Mouse (Mus musculus): ENCODE results near the gene Tcp10a. TPM values are rescaled to one million over a fixed set of nuclear protein-coding genes. Genes with fewer than 3 reads are reported as not detected.
"Not testable (repeated sequence)": the region's sequence is repeated elsewhere in the genome, so short reads cannot be mapped to it uniquely, and the experiment has no call there.

Tcp10a gene
- not detected in 2 replicates for polyA plus RNA-seq (2015; fragmentation: Nextera tagmentation; extraction: Ambion mirVana)

DNA sequence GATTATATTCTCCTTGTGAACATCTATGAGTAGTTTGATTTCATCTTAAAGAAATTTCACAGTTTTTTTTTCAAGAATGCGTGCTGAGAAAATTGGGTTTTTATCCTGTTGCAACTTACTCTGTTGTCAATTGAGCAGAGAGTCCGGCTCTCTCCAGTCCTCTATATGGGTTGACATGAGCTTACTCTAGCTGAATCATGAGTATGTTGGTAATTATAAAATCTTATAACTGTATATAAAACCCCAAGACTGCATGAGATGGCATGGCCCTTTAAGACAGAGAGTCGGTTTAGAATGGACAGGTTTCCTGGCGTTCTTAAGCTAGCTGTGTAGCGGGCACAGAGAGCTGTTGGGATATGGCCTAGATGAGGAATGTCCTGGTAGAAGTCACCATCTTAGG, at the start of gene Tcp10a:
Gene Tcp10a (plus strand): TSS at position 301 of the 400 bp plus-strand sequence.
- H3K9ac ChIP-seq (ENCODE audit: low read depth, low read length); H3K9me3 ChIP-seq (replicated peaks; ENCODE audit: control insufficient read depth, low read length); H3K27me3 ChIP-seq (ENCODE audit: control insufficient read depth, insufficient read depth, low read depth, low read length); H3K4me3 ChIP-seq (ENCODE audit: low read depth, low read length); H3K27ac ChIP-seq (ENCODE audit: low read length); H3K36me3 ChIP-seq (ENCODE audit: control insufficient read depth, insufficient read depth); ATAC-seq (ENCODE audit: low read depth); H3K4me2 ChIP-seq (ENCODE audit: low read depth, low read length); H3K4me1 ChIP-seq (ENCODE audit: control insufficient read depth, low read depth, low read length): not testable (repeated sequence)
- 74% methylated on average over 3 of the region's 5 CpGs for WGBS (ENCODE audit: insufficient replicate concordance)

DNA sequence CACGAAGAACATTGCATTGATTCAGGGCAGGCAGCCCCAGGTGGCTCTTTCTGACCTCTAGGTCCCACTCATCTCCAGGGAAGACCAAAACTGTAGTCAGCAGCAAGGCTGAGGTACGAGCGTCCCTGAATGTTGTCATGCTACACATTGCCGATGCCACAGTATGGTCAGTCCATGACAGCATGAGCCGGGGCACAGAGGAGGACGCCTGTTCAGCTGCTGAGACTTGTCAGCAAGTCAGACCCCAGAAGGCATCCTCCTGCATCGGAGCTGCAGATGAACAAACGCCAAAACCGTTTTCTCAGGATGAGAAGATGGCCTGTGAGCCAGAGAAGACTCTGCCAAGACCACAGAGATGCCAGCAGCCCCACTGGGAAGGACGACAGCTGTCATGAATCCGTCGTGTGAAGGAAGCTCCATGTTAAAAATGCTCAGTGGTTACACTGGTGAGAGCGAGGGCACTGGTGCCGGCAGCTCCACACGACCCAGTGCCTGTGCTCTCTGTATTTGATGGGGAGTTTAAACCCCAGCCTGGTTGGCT, 45.7 kb upstream of the Tcp10a start:
- Histone ChIP-seq H3K4me3 (ENCODE audit: low read depth, low read length) (no peak overlapping the region), H3K9me3 (replicated peaks; ENCODE audit: control insufficient read depth, low read length) (no peaks in the 10 kb centered on the region), H3K9ac (ENCODE audit: low read depth, low read length) (no peak overlapping the region), H3K4me2 (ENCODE audit: low read depth, low read length) (no peak overlapping the region), H3K4me1 (ENCODE audit: control insufficient read depth, low read depth, low read length) (no peaks in the 10 kb centered on the region), H3K27me3 (ENCODE audit: control insufficient read depth, insufficient read depth, low read depth, low read length) (no peaks in the 10 kb centered on the region), H3K36me3 (ENCODE audit: control insufficient read depth, insufficient read depth) (no peaks in the 10 kb centered on the region), H3K27ac (ENCODE audit: low read length) (no peak overlapping the region)
- ATAC-seq (ENCODE audit: low read depth): no peak
- 69% methylated on average over 15 of the region's 15 CpGs for WGBS (ENCODE audit: insufficient replicate concordance)

- 72% methylated on average over 9 of the region's 9 CpGs for WGBS (ENCODE audit: insufficient replicate concordance)
- ATAC-seq (ENCODE audit: low read depth): no peak
- Histone ChIP-seq H3K27ac (ENCODE audit: low read length) (no peak overlapping the region), H3K27me3 (ENCODE audit: control insufficient read depth, insufficient read depth, low read depth, low read length) (no peaks in the 10 kb centered on the region), H3K4me1 (ENCODE audit: control insufficient read depth, low read depth, low read length) (no peaks in the 10 kb centered on the region), H3K36me3 (ENCODE audit: control insufficient read depth, insufficient read depth) (no peaks in the 10 kb centered on the region), H3K4me2 (ENCODE audit: low read depth, low read length) (no peak overlapping the region), H3K4me3 (ENCODE audit: low read depth, low read length) (no peak overlapping the region), H3K9ac (ENCODE audit: low read depth, low read length) (no peak overlapping the region), H3K9me3 (replicated peaks; ENCODE audit: control insufficient read depth, low read length) (no peaks in the 10 kb centered on the region)
These were observed 45.2 kb upstream of the Tcp10a start for GRCm38 (mm10) chr17:7279251-7279650.

GRCm38 (mm10) chr17:7284297-7284910, 40.0 kb upstream of the Tcp10a start:
- Histone ChIP-seq H3K9me3 (replicated peaks; ENCODE audit: control insufficient read depth, low read length) (no peaks in the 10 kb centered on the region), H3K4me1 (ENCODE audit: control insufficient read depth, low read depth, low read length) (no peaks in the 10 kb centered on the region), H3K27ac (ENCODE audit: low read length) (no peak overlapping the region), H3K4me2 (ENCODE audit: low read depth, low read length) (no peak overlapping the region), H3K27me3 (ENCODE audit: control insufficient read depth, insufficient read depth, low read depth, low read length) (no peaks in the 10 kb centered on the region), H3K36me3 (ENCODE audit: control insufficient read depth, insufficient read depth) (no peaks in the 10 kb centered on the region), H3K9ac (ENCODE audit: low read depth, low read length) (no peak overlapping the region), H3K4me3 (ENCODE audit: low read depth, low read length) (no peak overlapping the region)
- no peak for ATAC-seq (ENCODE audit: low read depth)
- 70% methylated on average over 8 of the region's 8 CpGs for WGBS (ENCODE audit: insufficient replicate concordance)

GRCm38 (mm10) chr17:7285292-7285691, 39.2 kb upstream of the Tcp10a start:
- 64% methylated on average over 12 of the region's 12 CpGs for WGBS (ENCODE audit: insufficient replicate concordance)
- H3K9ac ChIP-seq (ENCODE audit: low read depth, low read length): no peak overlapping the region
- no peaks in the 10 kb centered on the region for H3K4me1 ChIP-seq (ENCODE audit: control insufficient read depth, low read depth, low read length)
- no peak for ATAC-seq (ENCODE audit: low read depth)
- no peaks in the 10 kb centered on the region for H3K36me3 ChIP-seq (ENCODE audit: control insufficient read depth, insufficient read depth)
- H3K4me2 ChIP-seq (ENCODE audit: low read depth, low read length): no peak overlapping the region
- H3K9me3 ChIP-seq (replicated peaks; ENCODE audit: control insufficient read depth, low read length): no peaks in the 10 kb centered on the region
- H3K27ac ChIP-seq (ENCODE audit: low read length): no peak overlapping the region
- no peak overlapping the region for H3K4me3 ChIP-seq (ENCODE audit: low read depth, low read length)
- no peaks in the 10 kb centered on the region for H3K27me3 ChIP-seq (ENCODE audit: control insufficient read depth, insufficient read depth, low read depth, low read length)

DNA sequence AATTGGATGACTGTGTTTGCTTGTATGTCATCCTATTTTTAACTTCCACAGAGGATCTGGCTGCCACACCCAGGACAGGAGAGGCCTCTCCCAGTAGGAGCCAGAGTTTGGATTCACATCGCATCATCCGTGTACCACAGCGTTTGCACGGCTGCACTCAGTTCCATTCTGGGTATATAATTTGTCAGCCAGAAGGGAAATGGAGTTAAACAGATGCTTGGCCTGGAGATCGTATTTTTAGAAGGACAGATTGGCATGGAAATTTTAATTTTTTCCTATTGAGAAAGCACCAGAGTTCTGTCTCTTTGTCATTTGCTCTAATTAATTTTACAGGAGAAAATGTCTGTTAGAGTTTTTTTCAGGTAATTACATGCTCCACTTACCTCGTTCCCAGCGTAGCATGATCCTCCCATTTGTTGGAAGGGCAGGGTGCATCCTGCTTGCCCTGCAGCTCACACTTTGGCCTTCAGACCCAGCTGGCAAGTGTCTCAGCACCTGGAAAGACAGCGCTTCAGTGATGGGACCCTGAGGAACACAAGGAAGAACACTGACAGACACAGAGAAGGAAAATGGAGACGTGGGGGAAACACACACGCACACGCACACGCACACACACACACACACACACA, 37.9 kb upstream of the Tcp10a start:
- Histone ChIP-seq H3K4me1 (ENCODE audit: control insufficient read depth, low read depth, low read length) (no peaks in the 10 kb centered on the region), H3K4me3 (ENCODE audit: low read depth, low read length) (no peak overlapping the region), H3K9ac (ENCODE audit: low read depth, low read length) (no peak overlapping the region), H3K36me3 (ENCODE audit: control insufficient read depth, insufficient read depth) (no peaks in the 10 kb centered on the region), H3K9me3 (replicated peaks; ENCODE audit: control insufficient read depth, low read length) (no peaks in the 10 kb centered on the region), H3K4me2 (ENCODE audit: low read depth, low read length) (no peak overlapping the region), H3K27me3 (ENCODE audit: control insufficient read depth, insufficient read depth, low read depth, low read length) (no peaks in the 10 kb centered on the region), H3K27ac (ENCODE audit: low read length) (no peak overlapping the region)
- ATAC-seq (ENCODE audit: low read depth): no peak
- WGBS (ENCODE audit: insufficient replicate concordance): 71% methylated on average over 12 of the region's 12 CpGs

DNA sequence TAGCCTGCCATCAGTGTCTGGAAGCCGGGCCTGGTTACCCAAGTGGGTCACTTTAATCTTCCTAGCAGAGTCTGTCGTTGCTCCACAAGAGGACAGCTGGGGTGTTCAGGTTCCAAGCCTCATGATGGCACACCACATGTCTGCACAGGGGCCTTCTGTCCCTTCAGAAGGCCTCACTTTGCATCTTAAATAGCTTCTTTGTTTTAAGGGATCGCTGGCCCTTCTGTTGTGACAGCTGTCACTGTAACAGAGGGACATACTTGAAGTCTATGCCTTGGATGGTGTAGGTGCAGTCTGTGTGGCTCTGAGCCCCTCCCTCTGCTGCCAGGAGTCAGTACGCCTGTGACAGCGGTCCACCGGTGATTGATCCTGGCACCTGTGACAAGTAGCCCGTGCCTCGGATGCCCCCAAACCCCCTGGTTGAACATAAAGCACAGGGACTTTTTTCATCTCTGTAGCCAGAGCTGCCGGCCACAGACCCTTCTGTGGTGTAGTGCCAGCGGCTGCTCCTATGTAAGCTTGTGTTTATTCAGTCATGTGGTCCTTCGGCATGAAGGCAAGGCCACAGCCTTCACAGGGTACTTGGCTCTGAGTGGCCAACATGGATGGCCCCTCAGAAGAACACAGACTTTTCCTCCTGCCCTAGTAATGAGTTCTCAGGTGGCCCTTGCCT, 32.3 kb upstream of the Tcp10a start:
- WGBS (ENCODE audit: insufficient replicate concordance): 78% methylated on average over 11 of the region's 11 CpGs
- Histone ChIP-seq H3K27me3 (ENCODE audit: control insufficient read depth, insufficient read depth, low read depth, low read length) (no peaks in the 10 kb centered on the region), H3K36me3 (ENCODE audit: control insufficient read depth, insufficient read depth) (no peaks in the 10 kb centered on the region), H3K9ac (ENCODE audit: low read depth, low read length) (no peak overlapping the region), H3K4me2 (ENCODE audit: low read depth, low read length) (no peak overlapping the region), H3K4me1 (ENCODE audit: control insufficient read depth, low read depth, low read length) (no peaks in the 10 kb centered on the region), H3K9me3 (replicated peaks; ENCODE audit: control insufficient read depth, low read length) (no peaks in the 10 kb centered on the region), H3K27ac (ENCODE audit: low read length) (no peak overlapping the region), H3K4me3 (ENCODE audit: low read depth, low read length) (no peak overlapping the region)
- no peak for ATAC-seq (ENCODE audit: low read depth)

DNA sequence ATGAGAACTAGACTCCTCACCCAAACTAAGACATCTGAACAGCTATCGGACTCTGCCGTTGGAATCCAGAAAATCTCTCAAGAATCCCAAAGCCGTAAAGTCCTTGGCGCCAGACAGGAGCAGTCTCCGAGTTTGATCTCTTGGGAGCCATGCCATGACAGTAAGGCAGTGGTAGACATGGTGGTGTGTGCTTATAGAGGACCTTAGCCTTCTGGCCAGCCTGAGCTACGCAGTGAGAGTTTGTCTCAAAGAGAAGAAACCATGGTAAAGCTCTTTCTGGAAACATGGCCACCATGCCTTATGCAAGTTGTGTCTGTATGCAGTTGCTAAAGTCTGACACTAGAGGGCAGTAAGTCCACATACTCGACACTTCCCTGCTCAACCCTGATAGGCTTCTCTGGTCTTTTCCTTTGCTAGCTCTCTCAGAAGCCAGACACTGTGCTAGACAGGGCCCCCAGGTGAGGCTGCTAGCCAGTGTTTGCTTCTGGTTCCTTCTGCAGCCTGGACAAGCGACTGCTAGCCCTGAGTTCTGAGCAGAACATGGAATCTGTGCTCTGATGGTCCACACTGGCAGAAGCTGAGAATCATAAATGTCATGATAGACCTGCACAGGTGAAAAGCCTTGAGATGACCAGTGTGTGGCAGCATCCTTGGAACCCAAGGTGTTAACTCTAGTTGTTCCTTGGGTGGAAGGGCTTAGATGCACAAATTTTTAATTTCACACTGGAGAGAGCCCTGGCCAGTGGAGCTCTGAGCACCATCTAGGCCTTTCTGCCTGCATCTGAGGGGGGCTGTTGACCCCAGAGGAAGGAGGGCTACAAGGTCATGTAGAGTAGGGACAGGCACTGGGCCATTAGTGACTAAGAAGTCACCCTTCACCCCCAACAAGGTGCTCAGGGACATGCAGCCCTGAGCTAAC, 17.9 kb upstream of the Tcp10a start:
- not testable (repeated sequence) for H3K27me3 ChIP-seq (ENCODE audit: control insufficient read depth, insufficient read depth, low read depth, low read length); H3K36me3 ChIP-seq (ENCODE audit: control insufficient read depth, insufficient read depth); ATAC-seq (ENCODE audit: low read depth); H3K27ac ChIP-seq (ENCODE audit: low read length); H3K9me3 ChIP-seq (replicated peaks; ENCODE audit: control insufficient read depth, low read length); H3K4me2 ChIP-seq (ENCODE audit: low read depth, low read length); H3K4me1 ChIP-seq (ENCODE audit: control insufficient read depth, low read depth, low read length); H3K4me3 ChIP-seq (ENCODE audit: low read depth, low read length); H3K9ac ChIP-seq (ENCODE audit: low read depth, low read length)
- 49% methylated on average over 8 of the region's 8 CpGs for WGBS (ENCODE audit: insufficient replicate concordance)
